Mouse (Mus musculus): ENCODE data around the gene Higd1a.

DNA sequence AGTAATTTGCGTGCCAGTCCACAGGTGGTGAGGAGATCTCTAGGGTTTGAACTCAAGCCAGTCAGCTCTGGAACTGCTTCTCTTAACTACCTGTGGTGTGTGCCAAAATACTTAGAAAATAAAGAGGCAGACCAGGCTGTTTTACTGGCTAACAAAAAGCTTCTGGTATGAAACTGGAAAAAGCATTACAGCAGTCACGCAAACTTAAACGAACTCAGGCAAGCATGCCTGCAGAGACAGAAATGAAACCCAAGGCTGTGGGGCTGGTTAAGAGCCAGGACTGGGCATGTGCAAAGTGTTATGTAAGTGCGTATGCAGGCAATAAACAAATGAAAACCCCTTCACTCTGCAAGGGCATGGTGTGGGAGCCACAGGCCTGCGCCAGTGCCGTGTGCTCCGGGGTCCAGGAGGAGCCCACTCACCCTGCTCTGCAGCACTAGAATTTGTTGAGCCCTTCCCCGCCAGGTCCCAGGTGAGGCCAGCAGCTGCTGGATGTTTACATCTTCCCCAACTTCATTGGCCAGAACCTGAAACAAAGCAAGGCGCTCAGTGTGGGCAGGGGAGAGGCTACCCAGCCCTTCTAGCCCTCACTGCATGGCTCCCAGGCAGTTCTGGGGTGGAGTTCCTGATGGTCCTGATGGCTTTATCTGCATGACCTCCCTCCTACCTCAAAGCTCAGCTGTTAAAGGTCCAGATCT, 38.9 kb downstream of the Higd1a start:
- TF ChIP-seq EP300 (optimal IDR thresholded peaks at IDR 0.05) = no peak
- no peak for TF ChIP-seq CTCF (IDR thresholded peaks at IDR 0.05; ENCODE audit: low read depth)

Data from stomach, postnatal 0 days (tissue).